Mouse (Mus musculus) liver, embryonic 11.5 days (tissue): Measurements from ENCODE around the gene Prodh2. TPM values are rescaled to one million over a fixed set of nuclear protein-coding genes. Genes with fewer than 3 reads are reported as not detected.

Source experiments
- ATAC-seq: fragments of 200-750 bp; cut with Nextera tagmentation; replicated peaks from 2 replicates; pipeline ENCODE4 v1.8.0; 2017; ENCODE audit warnings: moderate number of reproducible peaks, mild to moderate bottlenecking, moderate TSS enrichment, moderate library complexity; ENCODE audit not compliant: low FRiP score
- DNase-seq: peaks from one replicate; pipeline ENCODE4 v3.0.0-alpha.2; 2017; ENCODE audit warnings: low spot score
- H3K27ac ChIP-seq: fragments of 300-500 bp; sonication (generic); 2 replicates; pipeline ENCODE4 v1.5.1; 2014; ENCODE audit warnings: mild to moderate bottlenecking, low read depth, low read length, control low read depth
- H3K27me3 ChIP-seq: fragments of 300-500 bp; sonication (generic); replicated peaks from 2 replicates; pipeline ENCODE4 v1.6.1; 2014; ENCODE audit warnings: low read length, mixed read lengths; ENCODE audit not compliant: control insufficient read depth, insufficient read depth
- H3K36me3 ChIP-seq: fragments of 300-500 bp; sonication (generic); 2 replicates; pipeline ENCODE4 v1.6.1; 2014; ENCODE audit warnings: mild to moderate bottlenecking, low read length, moderate library complexity, mixed read lengths; ENCODE audit not compliant: control insufficient read depth, insufficient read depth
- H3K4me1 ChIP-seq: fragments of 300-500 bp; sonication (generic); replicated peaks from 2 replicates; pipeline ENCODE4 v1.6.1; 2014; ENCODE audit warnings: low read length, mixed read lengths; ENCODE audit not compliant: control insufficient read depth, insufficient read depth
- H3K4me2 ChIP-seq: fragments of 300-500 bp; sonication (generic); 2 replicates; pipeline ENCODE4 v1.6.1; 2014; ENCODE audit warnings: mild to moderate bottlenecking, control low read depth, moderate library complexity
- H3K4me3 ChIP-seq: fragments of 300-500 bp; sonication (generic); 2 replicates; pipeline ENCODE4 v1.5.1; 2014; ENCODE audit warnings: low read depth, low read length, control low read depth
- H3K9ac ChIP-seq: fragments of 300-500 bp; sonication (generic); 2 replicates; pipeline ENCODE4 v1.6.1; 2014; ENCODE audit warnings: low read depth, low read length, control low read depth
- H3K9me3 ChIP-seq: fragments of 300-500 bp; sonication (generic); 2 replicates; pipeline ENCODE4 v1.6.1; 2016; ENCODE audit warnings: low read length, inconsistent platforms, mixed read lengths; ENCODE audit not compliant: control insufficient read depth
- WGBS: fragments of 180-500 bp; shearing (Covaris S2); extraction: QIAGEN DNeasy Blood & Tissue Kit; methylation state at CpG from one replicate; pipeline ENCODE4 v1.1.7; 2014; 5-methylcytosine and 5-hydroxymethylcytosine counted together
- polyA plus RNA-seq: library from polyadenylated mRNA; unstranded; fragments of >200 nt; fragmentation: Nextera tagmentation; extraction: Ambion mirVana; gene quantifications from 2 replicates; pipeline ENCODE4 v1.2.1, GENCODE M21; 2014

The Prodh2 gene
- polyA plus RNA-seq, 1 experiment from 2014 or later = 19.0 TPM

GRCm38 (mm10) chr7:30456487-30456886 lies 36.9 kb upstream of the Prodh2 start:
- H3K4me3 ChIP-seq = no peak overlapping the region
- ATAC-seq = no peak

DNA sequence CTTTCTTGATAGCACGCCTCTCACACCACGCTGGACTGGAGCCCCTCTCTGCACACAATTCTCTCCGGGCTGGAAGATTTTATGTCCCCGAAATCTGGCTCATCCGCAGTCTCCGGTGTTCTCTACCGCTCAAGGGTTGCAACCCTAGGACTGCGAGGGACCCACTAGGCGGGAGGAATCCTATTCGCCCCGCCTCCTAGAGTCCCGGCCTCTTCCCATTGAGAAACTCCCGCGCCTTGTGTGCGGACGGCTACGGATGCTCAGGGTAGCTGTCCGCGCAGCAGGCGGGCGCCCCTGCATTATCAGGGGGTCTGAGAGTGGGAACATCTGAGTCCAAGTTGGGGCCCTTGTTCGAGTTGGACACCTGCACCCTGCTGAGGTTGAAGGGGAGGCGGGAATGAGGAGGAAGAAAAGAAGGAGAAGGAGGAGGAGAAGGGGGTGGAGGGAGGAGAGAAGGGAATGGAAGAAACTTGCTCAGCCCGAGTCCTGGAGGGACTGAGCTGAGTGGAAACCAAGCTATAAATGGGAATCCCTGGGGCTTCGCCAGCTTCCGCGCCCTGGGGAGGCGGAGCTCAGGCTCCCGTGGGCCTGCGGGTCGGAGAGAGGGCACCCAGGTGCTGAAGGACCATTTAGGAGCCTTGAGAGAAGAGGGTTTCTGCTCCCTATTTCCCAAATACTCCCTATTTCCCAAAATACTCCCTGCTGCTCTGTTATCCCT lies 36.4 kb upstream of the Prodh2 start:
- no peak overlapping the region for H3K27ac ChIP-seq
- no peak for DNase-seq
- peak overlapping the region; percentile 22; the same call in 1 of the 2 replicates for H3K4me2 ChIP-seq
- no peak overlapping the region for H3K4me3 ChIP-seq
- H3K9me3 ChIP-seq = no peaks in the 10 kb centered on the region
- no peaks in the 10 kb centered on the region for H3K36me3 ChIP-seq
- ATAC-seq = no peak
- H3K27me3 ChIP-seq = peaks cover 96% of the 10 kb centered on the region
- peaks cover 6% of the 10 kb centered on the region; the same call in 1 of the 2 replicates for H3K4me1 ChIP-seq
- 3% methylated on average over 31 of the region's 31 CpGs for WGBS
- no peak overlapping the region for H3K9ac ChIP-seq

More at GRCm38 (mm10) chr7:30456487-30456886, 36.9 kb upstream of the Prodh2 start:
- Histone ChIP-seq H3K36me3 (no peaks in the 10 kb centered on the region), H3K27me3 (peaks cover 92% of the 10 kb centered on the region), H3K9me3 (no peaks in the 10 kb centered on the region), H3K4me1 (peaks cover 6% of the 10 kb centered on the region; the same call in 1 of the 2 replicates), H3K9ac (no peak overlapping the region), H3K4me2 (no peak overlapping the region; the same call in 1 of the 2 replicates), H3K27ac (no peak overlapping the region)
- no peak for DNase-seq
- 4% methylated on average over 9 of the region's 9 CpGs for WGBS

- Histone ChIP-seq H3K9ac (no peak within 1 kb of the TSS), H3K4me3 (no peak within 1 kb of the TSS), H3K27ac (no peak within 1 kb of the TSS), H3K4me2 (peak within 1 kb of the TSS; percentile 22; the same call in 1 of the 2 replicates), H3K4me1 (peaks cover 6% of the 10 kb centered on the region; the same call in 1 of the 2 replicates), H3K27me3 (peaks cover 98% of the 10 kb centered on the region), H3K36me3 (no peaks in the 10 kb centered on the region), H3K9me3 (no peaks in the 10 kb centered on the region)
- 6% methylated on average over 16 of the region's 16 CpGs for WGBS
- DNase-seq (no peak), ATAC-seq (no peak)
These were observed 35.6 kb upstream of the Prodh2 start, which contains the start of the genes Kirrel2 and Nphs1 for GRCm38 (mm10) chr7:30457629-30458330. Gene Kirrel2 (minus strand): TSS chr7:30457690. Gene Nphs1 (plus strand): TSS chr7:30458315.

GRCm38 (mm10) chr7:30459484-30459883 lies 33.9 kb upstream of the Prodh2 start:
- Histone ChIP-seq H3K9ac (no peak overlapping the region), H3K9me3 (no peaks in the 10 kb centered on the region), H3K4me1 (no peaks in the 10 kb centered on the region; the same call in 1 of the 2 replicates), H3K27ac (no peak overlapping the region), H3K4me2 (no peak overlapping the region), H3K27me3 (peaks cover 95% of the 10 kb centered on the region), H3K36me3 (no peaks in the 10 kb centered on the region), H3K4me3 (no peak overlapping the region)
- ATAC-seq (no peak), DNase-seq (no peak)
- WGBS = 41% methylated on average over 6 of the region's 6 CpGs

GRCm38 (mm10) chr7:30463568-30463967 lies 29.9 kb upstream of the Prodh2 start:
- Histone ChIP-seq H3K27ac (no peak overlapping the region), H3K27me3 (peaks cover 92% of the 10 kb centered on the region), H3K4me2 (no peak overlapping the region), H3K9ac (no peak overlapping the region), H3K9me3 (no peaks in the 10 kb centered on the region), H3K4me3 (no peak overlapping the region), H3K4me1 (0 out of 2 replicates have a peak, but pooled peaks cover 3% of the 10 kb centered on the region), H3K36me3 (no peaks in the 10 kb centered on the region)
- ATAC-seq = no peak
- 33% methylated on average over 7 of the region's 7 CpGs for WGBS
- no peak for DNase-seq

DNA sequence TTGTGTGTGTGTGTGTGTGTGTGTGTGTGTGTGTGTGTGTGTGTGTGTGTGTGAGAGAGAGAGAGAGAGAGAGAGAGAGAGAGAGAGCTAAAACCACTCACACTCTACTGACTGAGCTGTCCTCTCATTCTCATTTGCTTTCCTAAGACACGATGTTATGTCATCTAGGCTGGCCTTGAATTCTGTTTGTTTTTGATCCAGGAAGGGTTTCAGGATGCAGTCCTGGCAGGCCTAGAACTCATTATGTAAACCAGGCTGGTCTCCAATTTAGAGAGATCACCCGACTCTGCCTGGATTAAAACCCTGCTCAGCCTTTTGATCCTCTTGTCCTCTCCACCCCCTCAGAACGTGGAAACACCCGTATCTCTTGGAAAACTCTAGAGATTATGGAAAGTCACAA lies 29.4 kb upstream of the Prodh2 start:
- Histone ChIP-seq H3K9ac (no peak overlapping the region), H3K4me3 (no peak overlapping the region), H3K27me3 (peaks cover 90% of the 10 kb centered on the region), H3K4me1 (0 out of 2 replicates have a peak, but pooled peaks cover 3% of the 10 kb centered on the region), H3K9me3 (no peaks in the 10 kb centered on the region), H3K27ac (no peak overlapping the region), H3K36me3 (no peaks in the 10 kb centered on the region), H3K4me2 (no peak overlapping the region)
- ATAC-seq = no peak
- 18% methylated on average over 4 of the region's 4 CpGs for WGBS
- DNase-seq = no peak

DNA sequence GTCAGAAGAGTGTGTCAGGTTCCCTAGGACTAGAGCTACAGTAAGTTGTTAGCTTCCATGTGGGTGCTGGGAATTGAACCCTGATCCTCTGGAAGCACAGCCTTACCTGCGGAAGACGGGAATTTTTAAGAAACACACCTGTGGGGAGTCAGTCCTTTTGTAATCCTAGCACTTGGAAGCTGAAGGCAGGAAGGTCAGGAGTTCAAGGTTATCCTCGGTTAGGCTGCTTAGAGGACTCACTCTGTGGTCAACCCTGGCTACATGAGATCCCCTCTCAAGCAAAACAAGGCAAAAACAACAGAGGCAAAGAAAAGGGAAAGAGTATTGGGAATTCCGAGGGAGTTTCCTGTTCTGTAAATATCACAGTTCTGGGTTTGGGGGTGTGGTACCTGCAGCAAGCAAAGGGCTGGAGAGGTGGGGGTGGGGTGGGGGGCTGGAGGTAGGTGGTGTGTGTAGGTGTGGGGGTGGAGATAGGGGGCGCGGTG lies 28.6 kb upstream of the Prodh2 start:
- H3K36me3 ChIP-seq = no peaks in the 10 kb centered on the region
- WGBS = 16% methylated on average over 6 of the region's 6 CpGs
- H3K27me3 ChIP-seq = peaks cover 81% of the 10 kb centered on the region

DNA sequence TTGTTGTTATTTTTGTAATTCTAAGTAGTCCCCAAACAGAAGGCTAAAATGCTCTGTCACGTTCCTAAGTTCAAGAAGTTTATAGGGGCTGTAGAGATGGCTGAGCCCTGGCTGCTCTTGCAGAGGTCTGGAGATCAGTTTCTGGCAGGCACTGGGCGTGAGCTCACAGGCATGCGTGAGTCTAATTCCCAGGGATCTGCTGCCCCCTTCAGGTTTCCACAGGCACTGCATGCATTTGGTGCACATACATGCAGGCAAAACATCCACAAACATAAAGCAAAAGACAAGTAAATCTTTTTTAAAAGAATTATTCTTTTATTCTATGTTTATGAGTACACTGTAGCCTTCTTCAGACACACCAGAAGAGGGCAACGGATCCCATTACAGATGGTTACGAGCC lies 21.0 kb upstream of the Prodh2 start:
- WGBS = 40% methylated on average over 5 of the region's 5 CpGs
- H3K4me3 ChIP-seq = no peak overlapping the region
- no peaks in the 10 kb centered on the region for H3K4me1 ChIP-seq
- H3K9ac ChIP-seq = no peak overlapping the region
- DNase-seq = no peak
- H3K36me3 ChIP-seq = no peaks in the 10 kb centered on the region
- H3K9me3 ChIP-seq = no peaks in the 10 kb centered on the region
- no peak overlapping the region for H3K4me2 ChIP-seq
- H3K27ac ChIP-seq = no peak overlapping the region
- no peak for ATAC-seq
- H3K27me3 ChIP-seq = peaks cover 11% of the 10 kb centered on the region

More for the DNA sequence above, 28.6 kb upstream of the Prodh2 start:
- no peak for DNase-seq
- Histone ChIP-seq H3K27ac (no peak overlapping the region), H3K9ac (no peak overlapping the region), H3K4me2 (no peak overlapping the region), H3K4me1 (0 out of 2 replicates have a peak, but pooled peaks cover 3% of the 10 kb centered on the region), H3K9me3 (no peaks in the 10 kb centered on the region), H3K4me3 (no peak overlapping the region)
- ATAC-seq = no peak
